ENCODE assay signal across 8 mouse cellular contexts in the genomic region with DNA sequence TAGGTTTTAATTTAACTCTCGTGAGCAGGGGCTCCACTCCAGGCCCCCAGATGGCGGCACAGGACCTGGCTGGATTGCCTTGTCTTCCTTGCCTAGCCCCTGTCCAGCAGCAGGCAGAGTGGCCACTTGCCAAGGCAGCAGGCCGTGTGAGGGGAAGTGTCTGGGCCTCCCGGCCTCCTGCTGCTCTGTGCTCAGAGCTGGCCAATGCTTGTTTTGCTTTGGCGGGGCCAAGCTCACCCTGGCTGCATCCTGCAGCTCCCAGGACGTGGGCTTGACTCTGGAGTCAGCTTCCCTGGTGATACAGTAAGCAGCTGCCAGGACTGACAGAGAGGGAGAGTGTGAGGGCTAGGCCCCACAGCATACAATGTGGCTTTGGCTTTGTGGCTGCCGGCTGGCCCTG. TPM values are rescaled to one million over a fixed set of nuclear protein-coding genes. Genes with fewer than 3 reads are reported as not detected.
DNase-seq lines count a peak whose midpoint lies in the region; ATAC-seq lines count a peak whose summit lies in the region.

No protein-coding gene starts in this region.

- H3K36me3 ChIP-seq in intestine, embryonic 15.5 days = no peaks in the 10 kb centered on the region

- H3K27ac ChIP-seq in intestine, embryonic 15.5 days = peak overlapping the region; percentile 81

- H3K4me1 ChIP-seq in intestine, embryonic 15.5 days (replicated peaks) = peaks cover 74% of the 10 kb centered on the region

- peak; percentile 39 for ATAC-seq in intestine, embryonic 15.5 days
- 0 out of 2 replicates have a peak, but pooled peaks have one; percentile 26 for ATAC-seq in megakaryocyte, adult 5-6 weeks (ENCODE audit: poor library complexity, severe bottlenecking)

- WGBS in intestine, embryonic 15.5 days = 13% methylated on average over 7 of the region's 7 CpGs

- H3K9me3 ChIP-seq in intestine, embryonic 15.5 days = no peaks in the 10 kb centered on the region

- no peak overlapping the region for H3K4me3 ChIP-seq in intestine, embryonic 15.5 days (replicated peaks)

- peak overlapping the region; percentile 17; the same call in 1 of the 2 replicates for H3K4me2 ChIP-seq in intestine, embryonic 15.5 days (replicated peaks)

- intact Hi-C loops in gastrocnemius, postnatal 36 days (cut with DNase I) = no loop called here
- intact Hi-C loops in left cerebral cortex, postnatal 10 days (cut with DNase I) = loop anchor here (5.0 kb wide), 1 partner anchor 63 kb away; no protein-coding TSS in a partner anchor

- H3K9ac ChIP-seq in intestine, embryonic 15.5 days = 0 out of 2 replicates have a peak overlapping the region, but pooled peaks have one; percentile 5

- DNase-seq in adrenal gland, postnatal 25 days = peak; percentile 66
- peak; percentile 44 for DNase-seq in embryo, embryonic 9.5 days (ENCODE audit: extremely low spot score)
- peak; percentile 79 to 87 for DNase-seq in gastrocnemius, postnatal 36 days
- DNase-seq in left cerebral cortex, postnatal 10 days (ENCODE audit: extremely low spot score in 1 of 2, low spot score in 2 of 2) = peak; percentile 67 to 94
- DNase-seq in right cerebral cortex, postnatal 36 days (ENCODE audit: low spot score in 2 of 2) = peak; percentile 58 to 64
- DNase-seq in thymus, postnatal 10 days (ENCODE audit: low spot score in 2 of 2) = no peak

- H3K27me3 ChIP-seq in intestine, embryonic 15.5 days (replicated peaks) = no peaks in the 10 kb centered on the region

RNA-seq across cellular contexts. Expression of a gene that starts 23.3 kb away (rescaled TPM):
- total RNA-seq in adrenal gland, postnatal 25 days (2021) = 47.8 and 51.5 TPM in 2 replicates
- 100 to 1,000 TPM in 1 of 2 experiments, 10 to 100 TPM in 1; 95.6 to 103 TPM for total RNA-seq in gastrocnemius, postnatal 36 days (2021)
- 11.7 and 12.5 TPM in 2 replicates for polyA plus RNA-seq in intestine, embryonic 15.5 days (2015; fragmentation: Nextera tagmentation; extraction: Ambion mirVana)
- 10 to 100 TPM; 10.8 to 12.2 TPM for total RNA-seq in left cerebral cortex, postnatal 10 days (2021)
- total RNA-seq in megakaryocyte, adult 5-6 weeks (2015) = 15.4 and 16.1 TPM in 2 replicates
- total RNA-seq in megakaryocyte, adult 5-6 weeks (2017) = 16.8 and 17.0 TPM in 2 replicates

Comparison
In these comparisons a context has a peak if more than half of its experiments do, and no peak if none do; other contexts are left out.
1. DNase-seq: peak in adrenal gland, postnatal 25 days (single experiment), embryo, embryonic 9.5 days (single experiment), gastrocnemius, postnatal 36 days (2 of 2), left cerebral cortex, postnatal 10 days (2 of 2) and right cerebral cortex, postnatal 36 days (2 of 2); none in thymus, postnatal 10 days (0 of 2).